Mouse (Mus musculus) CH12F3 (cell line): Measurements from ENCODE around the gene Zfp27.

Source experiments
- in situ Hi-C: fragments of 300-500 bp; cut with MboI; formaldehyde crosslinking; loops from 2 replicates; pipeline ENCODE4 v1.14.3; 2020; ENCODE audit warnings: low sequenced_read_pairs

Gene Zfp27

GRCm38 (mm10) chr7:29905966-29906681 is at the start of gene Zfp27:
Zfp27 (minus strand) TSS chr7:29906572.
- in situ Hi-C loops = no loop called here

- in situ Hi-C loops = no loop called here
Observed at GRCm38 (mm10) chr7:29954731-29955130, 48.4 kb upstream of the Zfp27 start.

- in situ Hi-C loops = no loop called here
Observed at GRCm38 (mm10) chr7:29953513-29954401, 47.4 kb upstream of the Zfp27 start, which contains the start of gene Zfp74. Zfp74 (minus strand) TSS chr7:29954089.

GRCm38 (mm10) chr7:29953086-29953485 is 46.7 kb upstream of the Zfp27 start:
- in situ Hi-C loops = no loop called here

- in situ Hi-C loops = no loop called here
Observed at GRCm38 (mm10) chr7:29944201-29944600, 37.8 kb upstream of the Zfp27 start.

- in situ Hi-C loops = no loop called here
Observed at GRCm38 (mm10) chr7:29943720-29944119, 37.3 kb upstream of the Zfp27 start.

GRCm38 (mm10) chr7:29942740-29943139 is 36.4 kb upstream of the Zfp27 start:
- in situ Hi-C loops = no loop called here

GRCm38 (mm10) chr7:29941027-29941426 is 34.7 kb upstream of the Zfp27 start:
- in situ Hi-C loops = no loop called here

GRCm38 (mm10) chr7:29938856-29939255 is 32.5 kb upstream of the Zfp27 start:
- in situ Hi-C loops = no loop called here

- in situ Hi-C loops = no loop called here
Observed at GRCm38 (mm10) chr7:29922780-29923179, 16.4 kb upstream of the Zfp27 start.

- in situ Hi-C loops = no loop called here
Observed at GRCm38 (mm10) chr7:29921439-29922093, 15.2 kb upstream of the Zfp27 start.

- in situ Hi-C loops = no loop called here
Observed at GRCm38 (mm10) chr7:29918062-29918453, 11.7 kb upstream of the Zfp27 start.

GRCm38 (mm10) chr7:29917371-29918061 is 11.1 kb upstream of the Zfp27 start:
- in situ Hi-C loops = no loop called here

GRCm38 (mm10) chr7:29912172-29912571 is 5.8 kb upstream of the Zfp27 start:
- in situ Hi-C loops = no loop called here

- in situ Hi-C loops = no loop called here
Observed at GRCm38 (mm10) chr7:29910252-29910651, 3.9 kb upstream of the Zfp27 start.

GRCm38 (mm10) chr7:29908130-29908950 is 2.0 kb upstream of the Zfp27 start, which contains the start of gene Zfp383:
Zfp383 (plus strand) TSS chr7:29908223.
- in situ Hi-C loops = no loop called here

GRCm38 (mm10) chr7:29907206-29907605 is 834 bp upstream of the Zfp27 start:
- in situ Hi-C loops = no loop called here

GRCm38 (mm10) chr7:29906682-29907058 is 298 bp upstream of the Zfp27 start:
- in situ Hi-C loops = no loop called here

- in situ Hi-C loops = no loop called here
Observed at GRCm38 (mm10) chr7:29904101-29904500, 2.3 kb downstream of the Zfp27 start.

GRCm38 (mm10) chr7:29898351-29898750 is 8.0 kb downstream of the Zfp27 start:
- in situ Hi-C loops = no loop called here
